Mouse (Mus musculus) kidney, embryonic 16.5 days (tissue): Measurements from ENCODE around the gene Acr. TPM values are rescaled to one million over a fixed set of nuclear protein-coding genes. Genes with fewer than 3 reads are reported as not detected.
A peak's percentile ranks its signal among the peaks of the same experiment; 100 is the strongest.

Experiments
- ATAC-seq: fragments of 200-750 bp; cut with Nextera tagmentation; 2 replicates; pipeline ENCODE4 v1.8.0; 2017; ENCODE audit warnings: moderate TSS enrichment; ENCODE audit not compliant: low FRiP score, low TSS enrichment
- H3K27ac ChIP-seq: fragments of 300-500 bp; sonication (generic); 2 replicates; pipeline ENCODE4 v1.5.1; 2014; ENCODE audit warnings: low read length
- H3K27me3 ChIP-seq: fragments of 300-500 bp; sonication (generic); 2 replicates; pipeline ENCODE4 v1.6.1; 2014; ENCODE audit warnings: low read length, control low read depth, mixed read lengths; ENCODE audit not compliant: insufficient read depth
- H3K36me3 ChIP-seq: fragments of 300-500 bp; sonication (generic); 2 replicates; pipeline ENCODE4 v1.6.1; 2014; ENCODE audit warnings: low read length, control low read depth, mixed read lengths; ENCODE audit not compliant: insufficient read depth
- H3K4me1 ChIP-seq: fragments of 300-500 bp; sonication (generic); 2 replicates; pipeline ENCODE4 v1.6.1; 2014; ENCODE audit warnings: low read length, control low read depth, mixed read lengths; ENCODE audit not compliant: insufficient read depth
- H3K4me2 ChIP-seq: fragments of 300-500 bp; sonication (generic); replicated peaks from 2 replicates; pipeline ENCODE4 v1.6.1; 2014; ENCODE audit warnings: low read depth, low read length
- H3K4me3 ChIP-seq: fragments of 300-500 bp; sonication (generic); 2 replicates; pipeline ENCODE4 v1.5.1; 2014; ENCODE audit warnings: mild to moderate bottlenecking, low read length
- H3K9ac ChIP-seq: fragments of 300-500 bp; sonication (generic); replicated peaks from 2 replicates; pipeline ENCODE4 v1.6.1; 2014; ENCODE audit warnings: low read length
- H3K9me3 ChIP-seq: fragments of 300-500 bp; sonication (generic); 2 replicates; pipeline ENCODE4 v1.6.1; 2016; ENCODE audit warnings: low read length, control low read depth
- WGBS: fragments of 180-500 bp; shearing (Covaris S2); extraction: QIAGEN DNeasy Blood & Tissue Kit; methylation state at CpG from one replicate; pipeline ENCODE4 v1.1.7; 2014; 5-methylcytosine and 5-hydroxymethylcytosine counted together
- polyA plus RNA-seq: library from polyadenylated mRNA; unstranded; fragments of >200 nt; fragmentation: Nextera tagmentation; extraction: Ambion mirVana; gene quantifications from 2 replicates; pipeline ENCODE4 v1.2.1, GENCODE M21; 2015

The Acr gene
- polyA plus RNA-seq, 1 experiment from 2014 or later: 0.15 TPM

- ATAC-seq: peak; percentile 9; the same call in 1 of the 2 replicates
- H3K4me3 ChIP-seq: no peak overlapping the region
- no peaks in the 10 kb centered on the region for H3K9me3 ChIP-seq
- peaks cover 25% of the 10 kb centered on the region for H3K4me1 ChIP-seq
- no peaks in the 10 kb centered on the region for H3K36me3 ChIP-seq
- no peak overlapping the region for H3K4me2 ChIP-seq
- H3K9ac ChIP-seq: no peak overlapping the region
- WGBS: 47% methylated on average over 10 of the region's 10 CpGs
- H3K27ac ChIP-seq: no peak overlapping the region
- H3K27me3 ChIP-seq: peaks cover 33% of the 10 kb centered on the region
Observed at GRCm38 (mm10) chr15:89559202-89559731, 8.9 kb upstream of the Acr start.

- H3K9ac ChIP-seq: no peak overlapping the region
- H3K4me1 ChIP-seq: no peaks in the 10 kb centered on the region
- ATAC-seq: no peak
- H3K27me3 ChIP-seq: no peaks in the 10 kb centered on the region
- no peaks in the 10 kb centered on the region for H3K9me3 ChIP-seq
- no peak overlapping the region for H3K4me2 ChIP-seq
- H3K36me3 ChIP-seq: no peaks in the 10 kb centered on the region
- WGBS: 66% methylated on average over 8 of the region's 8 CpGs
- no peak overlapping the region for H3K4me3 ChIP-seq
- no peak overlapping the region for H3K27ac ChIP-seq
Observed at GRCm38 (mm10) chr15:89572147-89572546, 4.0 kb downstream of the Acr start.

GRCm38 (mm10) chr15:89582494-89582893, 14.4 kb downstream of the Acr start:
- Histone ChIP-seq H3K4me2 (no peak overlapping the region), H3K27ac (no peak overlapping the region), H3K36me3 (peaks cover 17% of the 10 kb centered on the region; the same call in 1 of the 2 replicates), H3K4me1 (no peaks in the 10 kb centered on the region), H3K27me3 (no peaks in the 10 kb centered on the region), H3K4me3 (no peak overlapping the region), H3K9ac (no peak overlapping the region), H3K9me3 (no peaks in the 10 kb centered on the region)
- 93% methylated on average over 7 of the region's 7 CpGs for WGBS
- ATAC-seq: no peak

GRCm38 (mm10) chr15:89585101-89585500, 17.0 kb downstream of the Acr start:
- no peak for ATAC-seq
- 76% methylated on average over 5 of the region's 5 CpGs for WGBS
- H3K9me3 ChIP-seq: no peaks in the 10 kb centered on the region
- peaks cover 17% of the 10 kb centered on the region; the same call in 1 of the 2 replicates for H3K36me3 ChIP-seq
- H3K4me1 ChIP-seq: peaks cover 7% of the 10 kb centered on the region; the same call in 1 of the 2 replicates
- H3K4me2 ChIP-seq: no peak overlapping the region
- H3K9ac ChIP-seq: no peak overlapping the region
- H3K27me3 ChIP-seq: no peaks in the 10 kb centered on the region
- no peak overlapping the region for H3K4me3 ChIP-seq
- H3K27ac ChIP-seq: no peak overlapping the region

- no peaks in the 10 kb centered on the region for H3K9me3 ChIP-seq
- H3K9ac ChIP-seq: no peak overlapping the region
- WGBS: 92% methylated on average over 11 of the region's 11 CpGs
- H3K4me2 ChIP-seq: no peak overlapping the region
- no peak for ATAC-seq
- no peaks in the 10 kb centered on the region for H3K27me3 ChIP-seq
- H3K36me3 ChIP-seq: peaks cover 17% of the 10 kb centered on the region; the same call in 1 of the 2 replicates
- H3K4me3 ChIP-seq: no peak overlapping the region
- H3K27ac ChIP-seq: no peak overlapping the region
- peaks cover 7% of the 10 kb centered on the region for H3K4me1 ChIP-seq
Observed at GRCm38 (mm10) chr15:89585631-89586030, 17.5 kb downstream of the Acr start.

GRCm38 (mm10) chr15:89589146-89589545, 21.0 kb downstream of the Acr start:
- Histone ChIP-seq H3K4me3 (no peak overlapping the region), H3K4me1 (peaks cover 17% of the 10 kb centered on the region), H3K27me3 (no peaks in the 10 kb centered on the region), H3K4me2 (no peak overlapping the region), H3K27ac (no peak overlapping the region), H3K9ac (no peak overlapping the region), H3K36me3 (peaks cover 6% of the 10 kb centered on the region; the same call in 1 of the 2 replicates), H3K9me3 (no peaks in the 10 kb centered on the region)
- ATAC-seq: no peak
- WGBS: 76% methylated on average over 5 of the region's 5 CpGs

- H3K4me2 ChIP-seq: peak overlapping the region; percentile 87
- WGBS: 2% methylated on average over 30 of the region's 30 CpGs
- no peak overlapping the region for H3K27ac ChIP-seq
Observed at GRCm38 (mm10) chr15:89591317-89591716, 23.2 kb downstream of the Acr start.

GRCm38 (mm10) chr15:89591723-89592455, 23.8 kb downstream of the Acr start, which contains the start of gene Rabl2:
Gene Rabl2, minus strand, starts transcription at chr15:89591923.
- Histone ChIP-seq H3K27me3 (no peaks in the 10 kb centered on the region), H3K9ac (peak within 1 kb of the TSS; percentile 78), H3K9me3 (no peaks in the 10 kb centered on the region), H3K27ac (0 out of 2 replicates have a peak within 1 kb of the TSS, but pooled peaks have one; percentile 7), H3K36me3 (no peaks in the 10 kb centered on the region; the same call in 1 of the 2 replicates), H3K4me3 (peak within 1 kb of the TSS; percentile 77), H3K4me2 (peak within 1 kb of the TSS; percentile 87), H3K4me1 (peaks cover 17% of the 10 kb centered on the region)
- peak; percentile 97 for ATAC-seq
- WGBS: under 1% methylated on average over 35 of the region's 35 CpGs

More at GRCm38 (mm10) chr15:89591317-89591716, 23.2 kb downstream of the Acr start:
- ATAC-seq: peak; percentile 3; the same call in 1 of the 2 replicates
- Histone ChIP-seq H3K9me3 (no peaks in the 10 kb centered on the region), H3K4me1 (peaks cover 17% of the 10 kb centered on the region), H3K4me3 (peak overlapping the region; percentile 77), H3K36me3 (peaks cover 4% of the 10 kb centered on the region; the same call in 1 of the 2 replicates), H3K9ac (peak overlapping the region; percentile 78), H3K27me3 (no peaks in the 10 kb centered on the region)

GRCm38 (mm10) chr15:89592548-89592947, 24.4 kb downstream of the Acr start:
- Histone ChIP-seq H3K4me2 (peak overlapping the region; percentile 87), H3K4me1 (peaks cover 17% of the 10 kb centered on the region), H3K36me3 (no peaks in the 10 kb centered on the region; the same call in 1 of the 2 replicates), H3K4me3 (peak overlapping the region; percentile 77; the same call in 1 of the 2 replicates), H3K9me3 (no peaks in the 10 kb centered on the region), H3K27ac (no peak overlapping the region), H3K27me3 (no peaks in the 10 kb centered on the region), H3K9ac (no peak overlapping the region)
- 57% methylated on average over 3 of the region's 4 CpGs for whole genome bisulfite sequencing
- ATAC-seq: no peak; the same call in 1 of the 2 replicates
